Mouse (Mus musculus) CH12.LX (cell line): ENCODE data around the gene Ccl17. TPM values are rescaled to one million over a fixed set of nuclear protein-coding genes. Genes with fewer than 3 reads are reported as not detected.

Source experiments
- DNase-seq: peaks from one replicate; pipeline ENCODE4 v3.0.0-alpha.2; 2013; ENCODE audit errors: extremely low read depth
- H3K27ac ChIP-seq: 2 replicates; pipeline ENCODE4 v1.5.1; 2012; ENCODE audit warnings: low read depth, mild to moderate bottlenecking, control low read depth, moderate library complexity; ENCODE audit not compliant: insufficient read depth
- H3K27me3 ChIP-seq: replicated peaks from 2 replicates; pipeline ENCODE3; 2012; ENCODE audit warnings: inconsistent platforms
- H3K36me3 ChIP-seq, 2 experiments: replicated peaks in 1 of 2; 2 replicates each; pipeline versions ENCODE3 to v1.6.1; 2012; ENCODE audit warnings: inconsistent platforms in 1 of 2, low read length in 1 of 2, mild to moderate bottlenecking in 1 of 2, mixed read lengths in 1 of 2, moderate library complexity in 1 of 2; ENCODE audit not compliant: control insufficient read depth in 1 of 2, insufficient read depth in 1 of 2
- H3K4me1 ChIP-seq, 2 experiments: 2 replicates each; pipeline ENCODE4 v1.6.1; 2012; ENCODE audit warnings: inconsistent platforms in 1 of 2, moderate library complexity in 1 of 2; ENCODE audit not compliant: insufficient read depth in 2 of 2, control insufficient read depth in 1 of 2
- H3K4me2 ChIP-seq: 2 replicates; pipeline ENCODE4 v1.6.1; 2012; ENCODE audit warnings: low read depth, mild to moderate bottlenecking, control low read depth; ENCODE audit not compliant: poor library complexity, insufficient read depth, severe bottlenecking
- H3K4me3 ChIP-seq, 3 experiments: fragments of 150-350 bp in 1 of 3; sonication (generic) in 1 of 3; replicated peaks in 1 of 3; 2 replicates each; pipeline versions ENCODE3 to v1.5.1; 2011 to 2012; ENCODE audit warnings: low read depth in 2 of 3, low read length in 2 of 3, mild to moderate bottlenecking in 2 of 3, moderate library complexity in 2 of 3, control low read depth in 1 of 3, improper control_type of control experiment in 1 of 3, inconsistent platforms in 1 of 3, mixed read lengths in 1 of 3; ENCODE audit not compliant: poor library complexity in 1 of 3
- H3K79me2 ChIP-seq: replicated peaks from 2 replicates; pipeline ENCODE4 v1.6.1; 2012; ENCODE audit warnings: mild to moderate bottlenecking, moderate library complexity; ENCODE audit not compliant: control insufficient read depth, poor library complexity, insufficient read depth, severe bottlenecking; ENCODE audit errors: extremely low read depth
- H3K9ac ChIP-seq: 2 replicates; pipeline ENCODE4 v1.6.1; 2012; ENCODE audit warnings: low read depth, mild to moderate bottlenecking, control low read depth, moderate library complexity; ENCODE audit not compliant: insufficient read depth
- H3K9me3 ChIP-seq: replicated peaks from 2 replicates; pipeline ENCODE3; 2012; ENCODE audit warnings: low read length, inconsistent platforms, mixed read lengths
- BHLHE40 ChIP-seq: IDR thresholded peaks from 2 replicates; pipeline ENCODE4 v1.6.1; 2011; ENCODE audit warnings: mild to moderate bottlenecking, low read depth, low read length, improper control_type of control experiment
- CHD1 ChIP-seq: IDR thresholded peaks from 2 replicates; pipeline ENCODE4 v1.6.1; 2012; ENCODE audit warnings: low read depth, low read length, improper control_type of control experiment, inconsistent platforms
- CHD2 ChIP-seq: IDR thresholded peaks from 2 replicates; pipeline ENCODE4 v1.6.1; 2011; ENCODE audit warnings: low read length, improper control_type of control experiment
- CTCF ChIP-seq, 2 experiments: IDR thresholded peaks in 1 of 2; conservative IDR thresholded peaks in 1 of 2; 2 replicates each; pipeline ENCODE4 v1.5.1; 2011 to 2012; ENCODE audit warnings: low read depth in 2 of 2, low read length in 2 of 2, improper control_type of control experiment in 1 of 2, inconsistent platforms in 1 of 2, mild to moderate bottlenecking in 1 of 2, moderate library complexity in 1 of 2
- ELF1 ChIP-seq: IDR thresholded peaks from 2 replicates; pipeline ENCODE4 v1.6.1; 2014; ENCODE audit warnings: low read depth, mild to moderate bottlenecking, inconsistent platforms, low read length, improper control_type of control experiment
- GABPA ChIP-seq: IDR thresholded peaks from 2 replicates; pipeline ENCODE4 v1.6.1; 2012; ENCODE audit warnings: low read depth, low read length, improper control_type of control experiment, inconsistent platforms; ENCODE audit not compliant: insufficient replicate concordance
- HCFC1 ChIP-seq: IDR thresholded peaks from 2 replicates; pipeline ENCODE4 v1.6.1; 2012; ENCODE audit warnings: low read depth, mild to moderate bottlenecking, inconsistent platforms, low read length, improper control_type of control experiment
- IRF4 ChIP-seq: IDR thresholded peaks from 2 replicates; pipeline ENCODE4 v1.6.1; 2014; ENCODE audit warnings: low read depth, mild to moderate bottlenecking, inconsistent platforms, low read length, improper control_type of control experiment
- JUN ChIP-seq: IDR thresholded peaks from 2 replicates; pipeline ENCODE4 v1.6.1; 2011; ENCODE audit warnings: low read depth, mild to moderate bottlenecking, low read length, improper control_type of control experiment, moderate library complexity; ENCODE audit not compliant: insufficient read depth
- JUND ChIP-seq: conservative IDR thresholded peaks from 2 replicates; pipeline ENCODE4 v1.6.1; 2011; ENCODE audit warnings: low read depth, low read length, improper control_type of control experiment
- MYC ChIP-seq: IDR thresholded peaks from 2 replicates; pipeline ENCODE4 v1.6.1; 2011; ENCODE audit warnings: low read depth, mild to moderate bottlenecking, improper control_type of control experiment, low read length
- POLR2A ChIP-seq: IDR thresholded peaks from 2 replicates; pipeline ENCODE4 v1.6.1; 2011; ENCODE audit warnings: low read depth, mild to moderate bottlenecking, improper control_type of control experiment, low read length
- RAD21 ChIP-seq: IDR thresholded peaks from 2 replicates; pipeline ENCODE4 v1.6.1; 2011; ENCODE audit warnings: low read depth, mild to moderate bottlenecking, low read length, improper control_type of control experiment, moderate library complexity
- UBTF ChIP-seq: IDR thresholded peaks from 2 replicates; pipeline ENCODE4 v1.6.1; 2012; ENCODE audit warnings: low read depth, mild to moderate bottlenecking, inconsistent platforms, low read length, improper control_type of control experiment, moderate library complexity
- USF1 ChIP-seq: IDR thresholded peaks from 2 replicates; pipeline ENCODE4 v1.6.1; 2014; ENCODE audit warnings: low read depth, mild to moderate bottlenecking, inconsistent platforms, low read length, improper control_type of control experiment
- ZMIZ1 ChIP-seq: IDR thresholded peaks from 2 replicates; pipeline ENCODE4 v1.6.1; 2012; ENCODE audit warnings: low read depth, mild to moderate bottlenecking, inconsistent platforms, low read length, improper control_type of control experiment
- ZNF384 ChIP-seq: IDR thresholded peaks from 2 replicates; pipeline ENCODE4 v1.6.1; 2012; ENCODE audit warnings: low read depth, low read length, improper control_type of control experiment, inconsistent platforms
- dilution Hi-C: fragments of 300-500 bp; cut with MboI; formaldehyde crosslinking; loops from 2 replicates; pipeline ENCODE4 v1.14.3; 2020; ENCODE audit warnings: low sequenced_read_pairs; ENCODE audit not compliant: extremely low pct_unique_long_range_greater_than_20kb, extremely low pct_ligation_motif_present
- in situ Hi-C: fragments of 300-500 bp; cut with MboI; formaldehyde crosslinking; loops from 3 replicates; pipeline ENCODE4 v1.14.3; 2019; ENCODE audit warnings: low sequenced_read_pairs, low pct_ligation_motif_present, low pct_unique_long_range_greater_than_20kb, mixed read lengths
- polyA plus RNA-seq: library from polyadenylated mRNA; unstranded; fragments of >175 nt; gene quantifications from 2 replicates; pipeline ENCODE4 v1.2.1, GENCODE M21; 2012; ENCODE audit warnings: low read depth; ENCODE audit not compliant: insufficient read length
- total RNA-seq, 2 experiments: library from RNA; depleted of rRNA; stranded (reverse); fragments of 300-350 nt in 1 of 2; fragments of >200 nt in 1 of 2; gene quantifications; 2 replicates each; pipeline ENCODE4 v1.2.3; 2012 to 2014

Ccl17 gene
- total and polyA plus RNA-seq, 3 experiments, result 1.3 to 2.6 (median 2.1) TPM

DNA sequence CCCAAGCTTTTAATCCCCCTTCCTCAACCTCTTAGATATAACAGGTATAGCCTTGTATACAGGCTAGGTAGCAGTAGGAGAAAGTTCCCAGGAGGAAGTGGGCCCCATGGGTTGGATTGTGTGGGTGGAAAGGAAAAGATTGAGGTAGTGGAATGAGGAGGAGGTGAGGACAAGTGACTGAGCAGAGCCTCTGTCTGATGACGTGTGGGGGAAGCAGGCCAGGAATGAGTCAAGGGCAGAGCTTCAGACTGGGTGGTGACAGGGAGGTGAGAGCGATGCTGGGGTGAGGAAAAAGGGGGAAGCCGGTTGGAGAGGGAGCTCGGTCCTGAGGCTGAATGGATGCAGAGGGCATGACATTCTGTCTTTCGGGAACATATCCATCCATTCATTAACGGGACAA lies 6.7 kb upstream of the Ccl17 start:
- TF ChIP-seq CTCF (conservative IDR thresholded peaks at IDR 0.05 in 1 of 2, IDR thresholded peaks at IDR 0.05 in 1 of 2; ENCODE audit: low read depth in 2 of 2, low read length in 2 of 2) (no peak), IRF4 (peak; percentile 33; the same call in 1 of the 2 replicates)
- TF ChIP-seq, all 38 proteins: peak for 1
- no peak for DNase-seq
- H3K4me3 ChIP-seq, result no peak overlapping the region
- dilution Hi-C loops (no loop called here), in situ Hi-C loops (no loop called here)
- H3K9me3 ChIP-seq, result no peaks in the 10 kb centered on the region
- no peak overlapping the region for H3K9ac ChIP-seq
- peaks cover 40 to 65% of the 10 kb centered on the region in 2 experiments for H3K4me1 ChIP-seq
- no peaks in the 10 kb centered on the region for H3K36me3 ChIP-seq
- no peak overlapping the region for H3K4me2 ChIP-seq
- no peak overlapping the region for H3K27ac ChIP-seq
- no peaks in the 10 kb centered on the region for H3K27me3 ChIP-seq
- no peaks in the 10 kb centered on the region for H3K79me2 ChIP-seq

DNA sequence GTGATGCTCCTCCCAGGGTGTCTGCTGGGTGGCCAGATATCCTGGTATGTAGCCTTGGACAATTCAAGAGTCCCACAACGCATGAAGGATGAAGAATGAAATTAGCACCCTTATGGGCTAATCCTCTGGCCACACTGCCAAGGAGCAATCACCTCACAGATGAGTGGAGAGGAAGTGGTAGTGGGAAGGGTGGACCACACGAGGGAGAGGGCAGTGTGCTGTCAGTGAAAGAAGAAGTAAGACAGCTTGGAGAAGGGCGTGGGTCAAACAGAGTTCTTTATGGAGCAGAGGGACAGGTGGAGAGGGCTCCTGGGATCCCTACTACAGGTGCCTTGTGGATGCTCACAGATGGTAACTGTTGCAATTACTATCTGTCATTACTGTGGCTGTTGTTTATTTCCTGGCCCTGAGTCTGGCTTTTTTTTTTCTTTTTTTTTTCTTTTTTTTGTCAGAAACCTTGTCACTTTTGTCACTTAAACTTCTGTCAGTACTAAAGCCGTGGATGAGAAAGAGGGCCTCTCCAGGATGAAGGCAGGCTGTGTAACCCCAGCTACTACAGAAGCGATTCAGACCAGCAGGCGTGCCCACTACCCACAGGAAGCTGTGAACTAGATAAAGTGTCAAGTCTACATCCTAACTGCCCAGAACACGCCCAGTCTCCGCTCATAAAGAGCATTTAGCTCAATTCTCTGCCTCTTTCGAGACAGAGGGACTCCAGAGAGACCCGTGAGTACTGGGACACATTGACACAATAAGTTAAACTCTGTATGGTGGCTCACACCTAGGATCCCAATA lies 5.5 kb upstream of the Ccl17 start:
- no peak for TF ChIP-seq ELF1
- TF ChIP-seq ZNF384, result no peak
- no peak for TF ChIP-seq HCFC1
- no peak for TF ChIP-seq CHD1
- no peak for TF ChIP-seq USF1
- TF ChIP-seq UBTF, result no peak
- TF ChIP-seq ZMIZ1, result no peak
- TF ChIP-seq JUND, result no peak
- no peak for TF ChIP-seq BHLHE40
- no peak for TF ChIP-seq POLR2A
- TF ChIP-seq MYC, result no peak
- TF ChIP-seq RAD21, result no peak
- no peak for TF ChIP-seq CTCF (conservative IDR thresholded peaks at IDR 0.05 in 1 of 2, IDR thresholded peaks at IDR 0.05 in 1 of 2; ENCODE audit: low read depth in 2 of 2, low read length in 2 of 2)
- TF ChIP-seq IRF4, result no peak
- no peak for TF ChIP-seq CHD2
- TF ChIP-seq JUN, result no peak
- TF ChIP-seq GABPA, result no peak
- H3K9me3 ChIP-seq, result no peaks in the 10 kb centered on the region
- no peak overlapping the region for H3K4me3 ChIP-seq
- DNase-seq, result no peak
- no peaks in the 10 kb centered on the region for H3K79me2 ChIP-seq
- peaks cover 44 to 76% of the 10 kb centered on the region in 2 experiments for H3K4me1 ChIP-seq
- H3K9ac ChIP-seq, result no peak overlapping the region
- in situ Hi-C loops, result no loop called here
- dilution Hi-C loops, result no loop called here
- no peaks in the 10 kb centered on the region for H3K27me3 ChIP-seq
- no peak overlapping the region for H3K27ac ChIP-seq
- no peak overlapping the region for H3K4me2 ChIP-seq
- H3K36me3 ChIP-seq, result no peaks in the 10 kb centered on the region
